Mouse (Mus musculus): ENCODE data around the gene Vasn. TPM values are rescaled to one million over a fixed set of nuclear protein-coding genes. Genes with fewer than 3 reads are reported as not detected.

Gene Vasn
- polyA plus RNA-seq, 1 experiment from 2014 or later, result 9.6 TPM

DNA sequence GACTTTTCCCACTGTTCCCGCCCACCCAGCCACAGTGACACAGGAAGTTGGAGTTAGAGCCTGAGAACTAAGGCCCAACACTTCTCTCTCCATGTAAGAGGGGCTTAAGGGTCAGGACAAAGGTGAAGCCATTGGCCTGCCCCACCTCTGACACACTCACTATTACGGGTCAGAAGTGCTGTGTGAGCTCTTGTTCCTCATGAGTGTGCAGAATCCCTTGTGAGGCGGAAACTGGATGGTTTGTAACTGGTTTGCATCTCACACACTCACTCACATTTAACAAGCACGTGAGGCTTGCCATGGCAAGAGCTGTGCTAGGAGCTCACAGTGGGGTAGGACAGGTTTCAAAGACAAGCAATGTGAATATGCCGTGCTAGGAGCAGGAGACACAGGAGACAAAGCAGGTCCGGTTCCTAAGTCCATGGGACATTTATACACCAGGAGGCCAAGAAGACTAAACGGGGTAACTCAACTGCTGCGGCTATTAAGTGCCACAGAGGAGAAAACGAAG lies 16.9 kb downstream of the Vasn start:
- TF ChIP-seq EP300 (optimal IDR thresholded peaks at IDR 0.05) (no peak), CTCF (IDR thresholded peaks at IDR 0.05; ENCODE audit: low read depth) (no peak)
- WGBS, result 66% methylated on average over 9 of the region's 9 CpGs

DNA sequence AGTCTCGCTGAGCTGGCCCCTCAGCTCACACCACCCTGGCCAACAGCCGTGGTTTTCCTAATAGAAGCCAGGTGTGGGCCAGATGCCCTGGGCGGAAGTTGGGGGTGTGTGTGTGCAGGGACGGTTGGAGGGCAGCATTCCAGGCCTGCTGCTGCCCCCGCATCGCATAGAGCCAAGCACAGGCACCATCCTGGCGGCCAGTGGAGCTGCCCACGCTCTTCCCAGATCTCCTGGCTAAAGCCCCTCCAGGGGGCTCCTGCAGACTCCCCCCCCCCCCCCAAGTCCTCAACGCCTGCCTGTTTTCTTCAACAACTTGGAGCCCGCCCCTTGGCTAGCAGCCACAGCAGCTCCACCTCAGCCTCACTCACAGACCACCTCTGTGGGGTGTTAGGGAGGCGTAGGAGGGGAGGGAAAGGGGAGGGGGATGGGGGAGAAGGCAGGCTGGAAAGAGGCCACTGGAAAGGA lies 19.1 kb downstream of the Vasn start:
- Histone ChIP-seq H3K4me2 (replicated peaks; ENCODE audit: low read depth) (no peak overlapping the region), H3K27ac (replicated peaks) (no peak overlapping the region), H3K9ac (ENCODE audit: low read length) (no peak overlapping the region), H3K27me3 (ENCODE audit: control insufficient read depth, insufficient read depth, low read length) (no peaks in the 10 kb centered on the region), H3K4me3 (ENCODE audit: low read depth, low read length) (no peak overlapping the region), H3K36me3 (ENCODE audit: control insufficient read depth, insufficient read depth, low read length) (peaks cover 6% of the 10 kb centered on the region; the same call in 1 of the 2 replicates), H3K9me3 (ENCODE audit: control insufficient read depth, low read length) (no peaks in the 10 kb centered on the region), H3K4me1 (replicated peaks; ENCODE audit: control insufficient read depth, insufficient read depth) (peaks cover 3% of the 10 kb centered on the region; the same call in 1 of the 2 replicates)
- WGBS, result 48% methylated on average over 9 of the region's 11 CpGs
- DNase-seq (ENCODE audit: low spot score) (peak; percentile 42), ATAC-seq (ENCODE audit: low FRiP score, low TSS enrichment) (peak; percentile 48; the same call in 1 of the 2 replicates)
- TF ChIP-seq EP300 (optimal IDR thresholded peaks at IDR 0.05) (no peak), CTCF (IDR thresholded peaks at IDR 0.05; ENCODE audit: low read depth) (no peak)

More for the DNA sequence above, 16.9 kb downstream of the Vasn start:
- H3K27ac ChIP-seq (replicated peaks), result peak overlapping the region; percentile 45
- H3K27me3 ChIP-seq (ENCODE audit: control insufficient read depth, insufficient read depth, low read length), result no peaks in the 10 kb centered on the region
- no peak overlapping the region for H3K4me2 ChIP-seq (replicated peaks; ENCODE audit: low read depth)
- no peak overlapping the region for H3K4me3 ChIP-seq (ENCODE audit: low read depth, low read length)
- peaks cover 9% of the 10 kb centered on the region for H3K36me3 ChIP-seq (ENCODE audit: control insufficient read depth, insufficient read depth, low read length)
- ATAC-seq (ENCODE audit: low FRiP score, low TSS enrichment) (no peak), DNase-seq (ENCODE audit: low spot score) (no peak)
- H3K9me3 ChIP-seq (ENCODE audit: control insufficient read depth, low read length), result no peaks in the 10 kb centered on the region
- no peak overlapping the region for H3K9ac ChIP-seq (ENCODE audit: low read length)
- peaks cover 3% of the 10 kb centered on the region; the same call in 1 of the 2 replicates for H3K4me1 ChIP-seq (replicated peaks; ENCODE audit: control insufficient read depth, insufficient read depth)

DNA sequence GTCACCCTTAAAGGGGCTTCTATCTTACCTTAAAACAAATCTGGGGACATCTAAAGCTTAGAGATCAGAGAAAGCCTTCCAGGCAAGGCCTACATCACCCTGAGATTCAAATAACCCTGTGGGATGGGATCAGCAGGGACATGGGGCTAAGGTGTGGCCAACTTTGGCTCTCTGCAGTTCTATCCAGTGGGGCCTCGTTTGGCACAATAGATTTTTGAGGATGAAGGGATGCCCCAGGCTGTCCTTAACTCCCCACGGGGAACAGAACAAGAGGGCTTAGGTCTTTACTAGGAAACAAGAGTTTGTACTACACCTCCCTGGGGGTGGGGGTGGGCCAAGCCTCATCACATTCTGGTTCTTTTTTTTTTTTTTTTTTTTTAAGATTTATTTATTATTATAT lies 19.6 kb downstream of the Vasn start:
- Histone ChIP-seq H3K4me2 (replicated peaks; ENCODE audit: low read depth) (no peak overlapping the region), H3K9ac (ENCODE audit: low read length) (no peak overlapping the region), H3K27me3 (ENCODE audit: control insufficient read depth, insufficient read depth, low read length) (no peaks in the 10 kb centered on the region), H3K27ac (replicated peaks) (no peak overlapping the region), H3K36me3 (ENCODE audit: control insufficient read depth, insufficient read depth, low read length) (peaks cover 5% of the 10 kb centered on the region; the same call in 1 of the 2 replicates), H3K4me1 (replicated peaks; ENCODE audit: control insufficient read depth, insufficient read depth) (peaks cover 3% of the 10 kb centered on the region; the same call in 1 of the 2 replicates), H3K4me3 (ENCODE audit: low read depth, low read length) (no peak overlapping the region), H3K9me3 (ENCODE audit: control insufficient read depth, low read length) (no peaks in the 10 kb centered on the region)
- no peak for DNase-seq (ENCODE audit: low spot score)
- ATAC-seq (ENCODE audit: low FRiP score, low TSS enrichment), result no peak
- WGBS, result 29% methylated on average over 2 of the region's 2 CpGs
- no peak for TF ChIP-seq CTCF (IDR thresholded peaks at IDR 0.05; ENCODE audit: low read depth)
- no peak for TF ChIP-seq EP300 (optimal IDR thresholded peaks at IDR 0.05)

DNA sequence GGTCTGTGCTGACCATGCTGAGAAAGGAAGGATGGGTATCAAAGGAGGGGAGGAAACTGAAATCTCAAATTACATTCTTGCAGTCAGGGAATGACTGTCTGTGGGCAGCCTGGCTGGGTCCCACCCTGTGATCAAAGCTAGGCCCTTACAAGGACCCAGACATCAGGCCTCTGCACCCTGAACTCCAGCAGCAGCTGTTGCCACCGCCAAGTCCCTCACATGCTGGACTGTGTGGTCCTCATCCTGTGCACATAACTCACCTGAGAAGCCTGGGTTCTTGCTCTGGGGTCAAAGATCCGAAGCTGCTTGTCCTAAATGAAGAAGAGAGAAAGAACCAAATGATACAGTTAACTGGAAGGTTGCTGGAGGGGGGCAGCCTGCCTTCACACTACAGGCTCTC lies 21.9 kb downstream of the Vasn start:
- Histone ChIP-seq H3K36me3 (ENCODE audit: control insufficient read depth, insufficient read depth, low read length) (peaks cover 3% of the 10 kb centered on the region; the same call in 1 of the 2 replicates), H3K9ac (ENCODE audit: low read length) (no peak overlapping the region; the same call in 1 of the 2 replicates), H3K9me3 (ENCODE audit: control insufficient read depth, low read length) (no peaks in the 10 kb centered on the region), H3K4me1 (replicated peaks; ENCODE audit: control insufficient read depth, insufficient read depth) (no peaks in the 10 kb centered on the region), H3K27ac (replicated peaks) (no peak overlapping the region), H3K27me3 (ENCODE audit: control insufficient read depth, insufficient read depth, low read length) (no peaks in the 10 kb centered on the region), H3K4me2 (replicated peaks; ENCODE audit: low read depth) (no peak overlapping the region), H3K4me3 (ENCODE audit: low read depth, low read length) (no peak overlapping the region)
- DNase-seq (ENCODE audit: low spot score), result no peak
- TF ChIP-seq CTCF (IDR thresholded peaks at IDR 0.05; ENCODE audit: low read depth) (no peak), EP300 (optimal IDR thresholded peaks at IDR 0.05) (no peak)
- no peak for ATAC-seq (ENCODE audit: low FRiP score, low TSS enrichment)
- WGBS, result 78% methylated on average over 2 of the region's 2 CpGs

DNA sequence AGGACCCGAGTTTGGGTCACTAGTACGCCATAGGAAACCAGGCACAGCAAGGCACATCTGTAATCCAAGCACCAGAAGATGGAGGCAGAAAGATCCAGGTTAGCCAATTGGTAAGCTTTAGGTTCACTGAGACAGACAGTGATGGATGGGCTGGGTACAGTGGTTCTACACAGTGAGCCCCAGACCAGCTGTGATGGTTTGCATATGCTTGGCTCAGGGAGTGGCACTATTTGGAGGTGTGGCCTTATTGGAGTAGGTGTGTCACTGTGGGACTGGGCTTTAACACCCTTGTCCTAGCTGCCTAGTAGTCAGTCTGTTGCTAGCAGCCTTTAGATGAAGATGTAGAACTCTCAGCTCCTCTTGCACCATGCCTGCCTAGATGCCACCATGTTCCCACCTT lies 24.1 kb downstream of the Vasn start:
- H3K4me2 ChIP-seq (replicated peaks; ENCODE audit: low read depth), result no peak overlapping the region
- 85% methylated on average over 2 of the region's 2 CpGs for WGBS
- ATAC-seq (ENCODE audit: low FRiP score, low TSS enrichment), result no peak
- no peak overlapping the region for H3K9ac ChIP-seq (ENCODE audit: low read length)
- H3K4me3 ChIP-seq (ENCODE audit: low read depth, low read length), result no peak overlapping the region
- TF ChIP-seq CTCF (IDR thresholded peaks at IDR 0.05; ENCODE audit: low read depth) (no peak), EP300 (optimal IDR thresholded peaks at IDR 0.05) (no peak)
- no peak overlapping the region for H3K27ac ChIP-seq (replicated peaks)
- H3K9me3 ChIP-seq (ENCODE audit: control insufficient read depth, low read length), result no peaks in the 10 kb centered on the region
- H3K4me1 ChIP-seq (replicated peaks; ENCODE audit: control insufficient read depth, insufficient read depth), result no peaks in the 10 kb centered on the region
- H3K36me3 ChIP-seq (ENCODE audit: control insufficient read depth, insufficient read depth, low read length), result peaks cover 5% of the 10 kb centered on the region
- H3K27me3 ChIP-seq (ENCODE audit: control insufficient read depth, insufficient read depth, low read length), result no peaks in the 10 kb centered on the region
- DNase-seq (ENCODE audit: low spot score), result no peak

DNA sequence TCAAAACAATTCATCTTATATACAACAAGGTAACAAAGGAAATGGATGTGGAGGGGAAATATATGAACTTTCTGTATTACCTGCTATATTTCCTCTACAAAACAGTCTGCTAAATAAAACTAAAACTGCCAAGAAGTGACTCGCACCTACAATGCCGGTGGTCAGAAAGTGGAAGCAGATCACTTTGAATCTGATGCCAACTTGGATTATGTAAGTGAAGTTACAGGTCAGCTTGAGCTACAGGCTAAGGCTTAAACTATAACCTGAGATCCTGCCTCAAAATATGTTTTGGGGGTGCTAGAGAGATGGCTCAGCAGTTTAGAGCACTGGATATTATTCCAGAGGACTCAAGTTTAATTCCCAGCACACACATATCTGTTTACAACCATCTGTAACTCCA lies 26.0 kb downstream of the Vasn start:
- Histone ChIP-seq H3K27me3 (ENCODE audit: control insufficient read depth, insufficient read depth, low read length) (no peaks in the 10 kb centered on the region), H3K36me3 (ENCODE audit: control insufficient read depth, insufficient read depth, low read length) (peaks cover 5% of the 10 kb centered on the region), H3K9me3 (ENCODE audit: control insufficient read depth, low read length) (no peaks in the 10 kb centered on the region), H3K4me1 (replicated peaks; ENCODE audit: control insufficient read depth, insufficient read depth) (no peaks in the 10 kb centered on the region), H3K9ac (ENCODE audit: low read length) (no peak overlapping the region), H3K27ac (replicated peaks) (no peak overlapping the region), H3K4me3 (ENCODE audit: low read depth, low read length) (no peak overlapping the region), H3K4me2 (replicated peaks; ENCODE audit: low read depth) (no peak overlapping the region)
- DNase-seq (ENCODE audit: low spot score), result no peak
- no peak for ATAC-seq (ENCODE audit: low FRiP score, low TSS enrichment)
- 89% methylated on average over 2 of the region's 2 CpGs for WGBS
- no peak for TF ChIP-seq CTCF (IDR thresholded peaks at IDR 0.05; ENCODE audit: low read depth)
- no peak for TF ChIP-seq EP300 (optimal IDR thresholded peaks at IDR 0.05)
